9 mouse cellular contexts compared by ENCODE assay signal in the genomic region with DNA sequence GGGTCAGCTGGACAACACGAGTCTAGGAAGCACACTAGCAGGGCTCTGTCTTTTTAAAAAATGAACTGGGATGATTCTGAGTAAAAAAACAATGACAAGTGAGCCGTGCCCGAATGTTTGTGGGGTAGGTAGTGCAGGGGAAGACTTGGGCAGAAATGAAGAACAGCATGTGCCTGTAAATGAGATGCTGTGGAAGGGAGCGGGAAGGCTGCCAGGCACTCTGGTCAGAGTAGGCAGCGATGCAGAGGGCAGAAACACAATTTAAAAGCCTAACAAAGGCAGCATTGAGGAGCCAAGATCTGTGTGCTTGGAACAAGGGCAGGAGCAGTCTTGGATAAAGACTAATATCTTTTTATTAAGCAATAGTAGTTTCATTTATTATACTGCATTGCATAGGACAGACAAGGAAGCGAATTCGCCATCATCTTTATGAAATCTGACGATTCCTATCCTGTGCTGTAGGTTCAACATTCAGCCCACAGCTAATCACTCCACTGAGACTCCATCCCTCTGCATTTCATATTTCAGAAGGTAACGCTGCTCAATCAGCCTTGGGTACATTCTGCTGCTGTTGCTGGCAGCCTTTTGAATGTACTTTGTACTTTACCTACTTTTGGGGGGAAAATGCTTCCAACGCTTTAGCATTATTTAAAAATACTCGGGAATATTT.
DNase-seq lines count a peak whose midpoint lies in the region; ATAC-seq and TF ChIP-seq lines count a peak whose summit lies in the region.
"Had no signal": no experiment of that assay in that cellular context is flagged by ENCODE, and none has a peak within 500 bp of the region (broad histone marks: within the 10 kb centered on the region; RNA-seq: fewer than 3 reads in every experiment).

No protein-coding gene starts in this region.

- no peaks in the 10 kb centered on the region for H3K27me3 ChIP-seq in hindbrain, postnatal 0 days (ENCODE audit: insufficient read depth, low read length)
- H3K27me3 ChIP-seq in liver, embryonic 11.5 days (replicated peaks; ENCODE audit: control insufficient read depth, insufficient read depth, low read length), result no peaks in the 10 kb centered on the region
- H3K27me3 ChIP-seq: embryonic facial prominence, embryonic 15.5 days; limb, embryonic 13.5 days had no signal

- H3K9me3 ChIP-seq in hindbrain, postnatal 0 days (ENCODE audit: low read length), result no peaks in the 10 kb centered on the region
- no peaks in the 10 kb centered on the region for H3K9me3 ChIP-seq in liver, embryonic 11.5 days (ENCODE audit: control insufficient read depth, low read length)
- H3K9me3 ChIP-seq: limb, embryonic 13.5 days had no signal

- H3K4me3 ChIP-seq in hindbrain, postnatal 0 days (ENCODE audit: low read length), result no peak overlapping the region
- no peak overlapping the region for H3K4me3 ChIP-seq in liver, embryonic 11.5 days (ENCODE audit: low read depth, low read length)
- H3K4me3 ChIP-seq: embryonic facial prominence, embryonic 15.5 days; limb, embryonic 13.5 days had no signal

- H3K9ac ChIP-seq in hindbrain, postnatal 0 days (replicated peaks; ENCODE audit: low read length), result 0 out of 2 replicates have a peak overlapping the region, but pooled peaks have one; percentile 21
- H3K9ac ChIP-seq in liver, embryonic 11.5 days (ENCODE audit: low read depth, low read length), result no peak overlapping the region
- H3K9ac ChIP-seq: embryonic facial prominence, embryonic 15.5 days; limb, embryonic 13.5 days had no signal

- H3K4me1 ChIP-seq in hindbrain, postnatal 0 days (ENCODE audit: insufficient read depth, low read length), result no peaks in the 10 kb centered on the region
- H3K4me1 ChIP-seq in liver, embryonic 11.5 days (replicated peaks; ENCODE audit: control insufficient read depth, insufficient read depth, low read length), result no peaks in the 10 kb centered on the region
- H3K4me1 ChIP-seq: embryonic facial prominence, embryonic 15.5 days; limb, embryonic 13.5 days had no signal

- WGBS in hindbrain, postnatal 0 days, result 52% methylated on average over 11 of the region's 11 CpGs
- WGBS in liver, embryonic 11.5 days, result 84% methylated on average over 11 of the region's 11 CpGs

- peak; percentile 74 for ATAC-seq in hindbrain, postnatal 0 days
- no peak for ATAC-seq in liver, embryonic 11.5 days (replicated peaks; ENCODE audit: low FRiP score)

- peak; percentile 95 for DNase-seq in brain, adult 2 months (ENCODE audit: low read depth, low spot score)
- DNase-seq in cerebellum, adult 18-20 months, result peak; percentile 89 to 91
- peak; percentile 72 for DNase-seq in hindbrain, postnatal 0 days (ENCODE audit: low spot score)
- peak; percentile 82 for DNase-seq in left cerebral cortex, postnatal 36 days (ENCODE audit: low spot score in 2 of 2)
- no peak for DNase-seq in liver, embryonic 11.5 days (ENCODE audit: low spot score)
- no peak for DNase-seq in ovary, postnatal 10 days (ENCODE audit: low spot score)
- no peak for DNase-seq in retina, embryonic 14.5 days (ENCODE audit: low spot score)

- no peaks in the 10 kb centered on the region for H3K36me3 ChIP-seq in hindbrain, postnatal 0 days (ENCODE audit: insufficient read depth, low read length)
- H3K36me3 ChIP-seq in liver, embryonic 11.5 days (ENCODE audit: control insufficient read depth, insufficient read depth, low read length), result no peaks in the 10 kb centered on the region
- H3K36me3 ChIP-seq: embryonic facial prominence, embryonic 15.5 days; limb, embryonic 13.5 days had no signal

- TF ChIP-seq CTCF in hindbrain, postnatal 0 days (IDR thresholded peaks at IDR 0.05; ENCODE audit: low read depth), result no peak

- peak overlapping the region; percentile 43 for H3K4me2 ChIP-seq in hindbrain, postnatal 0 days (ENCODE audit: low read depth, low read length)
- H3K4me2 ChIP-seq in liver, embryonic 11.5 days, result no peak overlapping the region
- H3K4me2 ChIP-seq: embryonic facial prominence, embryonic 15.5 days; limb, embryonic 13.5 days had no signal

- intact Hi-C loops in left cerebral cortex, postnatal 36 days (cut with DNase I), result no loop called here

- H3K27ac ChIP-seq in hindbrain, postnatal 0 days, result peak overlapping the region; percentile 68
- H3K27ac ChIP-seq in liver, embryonic 11.5 days (ENCODE audit: low read depth, low read length), result no peak overlapping the region
- H3K27ac ChIP-seq: embryonic facial prominence, embryonic 15.5 days; limb, embryonic 13.5 days had no signal

Comparison
In these comparisons a context has a peak if more than half of its experiments do, and no peak if none do; other contexts are left out.
1. DNase-seq: peak in brain, adult 2 months (single experiment), cerebellum, adult 18-20 months (2 of 2), hindbrain, postnatal 0 days (single experiment) and left cerebral cortex, postnatal 36 days (2 of 2); none in liver, embryonic 11.5 days (single experiment), ovary, postnatal 10 days (single experiment) and retina, embryonic 14.5 days (single experiment).